Mouse (Mus musculus) frontal cortex, postnatal 25 days (tissue): ENCODE results near the gene Plekhj1.
"Not testable (repeated sequence)": the region's sequence is repeated elsewhere in the genome, so short reads cannot be mapped to it uniquely, and the experiment has no call there.

Source experiments
- DNase-seq, 2 experiments: peaks; one replicate each; pipeline ENCODE4 v3.0.0; 2022; ENCODE audit warnings: low spot score in 2 of 2

Gene Plekhj1

DNA sequence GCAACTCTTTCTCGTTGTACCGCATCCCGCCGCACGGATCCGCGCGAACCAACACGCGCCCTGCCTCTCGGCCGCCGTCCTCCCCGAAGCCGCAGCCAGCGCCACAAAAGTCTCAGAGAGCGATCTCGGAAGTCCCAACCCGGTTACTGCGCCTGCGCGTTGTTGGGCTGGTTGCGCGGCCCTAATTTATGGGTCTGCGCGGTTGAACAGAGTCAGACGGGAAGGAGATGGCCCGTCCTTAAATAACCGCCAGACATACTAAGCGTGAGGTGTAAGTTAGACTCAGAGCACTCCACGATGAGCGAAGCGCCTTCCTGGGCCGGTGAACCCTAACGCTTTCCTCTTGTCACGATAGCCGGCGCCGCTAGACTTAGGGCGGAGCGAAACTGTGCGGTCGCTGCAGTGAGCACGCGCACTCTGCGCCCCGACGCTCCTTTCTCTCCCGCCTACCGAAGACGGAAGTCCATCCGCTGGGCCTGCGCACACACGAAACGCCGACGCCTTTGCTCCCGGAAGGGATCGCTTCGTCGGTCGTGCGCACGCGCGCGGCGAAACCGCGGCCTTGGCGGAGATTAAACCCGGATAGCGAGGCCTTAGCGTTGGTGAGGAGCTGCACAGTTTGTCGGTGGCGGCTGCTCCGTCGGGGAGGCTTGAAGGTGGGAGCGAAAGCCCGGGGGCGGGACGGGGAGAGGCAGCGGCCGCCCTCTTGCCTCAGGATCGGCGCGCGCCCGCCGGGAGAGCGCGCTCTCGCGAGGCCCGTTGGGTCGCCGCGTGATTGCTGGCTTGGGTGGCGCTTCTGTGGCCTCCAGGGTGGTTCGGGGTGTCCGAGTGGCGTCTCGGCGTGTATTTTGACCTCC is at the start of gene Plekhj1, which contains the start of gene Sf3a2:
Gene Plekhj1, minus strand, starts transcription at position 477 of the 857 bp plus-strand sequence.
Gene Sf3a2, plus strand, starts transcription at position 49 of the 857 bp plus-strand sequence.
- DNase-seq = peak; percentile 97

DNA sequence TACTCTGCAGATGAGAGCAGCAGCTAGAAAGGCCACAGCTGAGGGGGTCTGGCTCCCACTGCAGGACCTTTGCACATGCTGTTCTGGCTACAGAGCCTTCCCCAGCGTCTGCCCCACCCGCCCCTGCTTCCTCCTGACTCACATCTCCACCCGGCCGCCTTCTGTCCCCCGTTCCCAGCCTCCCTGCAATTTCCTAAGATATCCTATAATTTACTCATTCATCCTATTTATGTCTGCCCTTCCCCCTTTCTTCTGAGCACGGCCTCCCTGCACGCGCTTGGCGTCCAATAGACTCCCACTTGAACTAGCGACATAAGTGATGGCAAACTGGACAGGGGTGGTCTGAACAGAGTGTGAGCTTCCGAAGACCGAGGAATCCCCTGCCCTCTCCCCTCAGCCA is 47.3 kb upstream of the Plekhj1 start:
- no peak for DNase-seq

- DNase-seq = no peak
Measured at GRCm38 (mm10) chr10:80845055-80845693, 46.7 kb upstream of the Plekhj1 start.

DNA sequence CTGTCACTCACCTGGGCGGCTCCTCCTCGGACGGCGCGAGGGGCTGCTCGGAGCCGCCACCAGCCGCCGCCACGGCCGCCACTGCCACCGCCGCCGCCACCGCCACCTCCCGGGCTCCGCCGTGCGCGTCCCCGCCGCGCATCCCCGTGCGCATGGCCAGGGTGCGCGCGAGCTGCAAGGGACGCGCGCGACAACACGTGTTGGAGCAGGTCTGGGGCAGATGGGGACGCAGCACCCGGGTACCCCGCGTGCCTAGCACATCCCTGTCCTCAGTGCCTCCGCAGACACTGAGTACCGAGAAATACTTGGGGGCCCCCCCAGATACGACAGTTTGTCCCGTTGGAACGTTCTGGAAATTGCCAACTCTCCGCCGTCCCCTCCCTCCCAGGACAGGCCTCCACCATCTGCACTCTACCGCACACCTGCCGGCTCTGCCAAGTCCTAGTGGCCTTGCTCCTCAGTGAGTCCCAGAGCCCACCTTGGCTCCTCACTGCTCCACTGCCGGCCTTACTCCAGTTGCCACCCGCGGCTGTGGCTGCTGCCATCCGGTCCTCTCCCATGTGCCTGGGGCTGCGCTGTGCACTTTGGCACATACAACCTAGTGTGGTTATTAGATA is 45.6 kb upstream of the Plekhj1 start, which contains the start of gene Lingo3:
Gene Lingo3, minus strand, starts transcription at position 109 of the 617 bp plus-strand sequence.
- peak in 1 of 2 experiments; percentile 36 for DNase-seq

DNA sequence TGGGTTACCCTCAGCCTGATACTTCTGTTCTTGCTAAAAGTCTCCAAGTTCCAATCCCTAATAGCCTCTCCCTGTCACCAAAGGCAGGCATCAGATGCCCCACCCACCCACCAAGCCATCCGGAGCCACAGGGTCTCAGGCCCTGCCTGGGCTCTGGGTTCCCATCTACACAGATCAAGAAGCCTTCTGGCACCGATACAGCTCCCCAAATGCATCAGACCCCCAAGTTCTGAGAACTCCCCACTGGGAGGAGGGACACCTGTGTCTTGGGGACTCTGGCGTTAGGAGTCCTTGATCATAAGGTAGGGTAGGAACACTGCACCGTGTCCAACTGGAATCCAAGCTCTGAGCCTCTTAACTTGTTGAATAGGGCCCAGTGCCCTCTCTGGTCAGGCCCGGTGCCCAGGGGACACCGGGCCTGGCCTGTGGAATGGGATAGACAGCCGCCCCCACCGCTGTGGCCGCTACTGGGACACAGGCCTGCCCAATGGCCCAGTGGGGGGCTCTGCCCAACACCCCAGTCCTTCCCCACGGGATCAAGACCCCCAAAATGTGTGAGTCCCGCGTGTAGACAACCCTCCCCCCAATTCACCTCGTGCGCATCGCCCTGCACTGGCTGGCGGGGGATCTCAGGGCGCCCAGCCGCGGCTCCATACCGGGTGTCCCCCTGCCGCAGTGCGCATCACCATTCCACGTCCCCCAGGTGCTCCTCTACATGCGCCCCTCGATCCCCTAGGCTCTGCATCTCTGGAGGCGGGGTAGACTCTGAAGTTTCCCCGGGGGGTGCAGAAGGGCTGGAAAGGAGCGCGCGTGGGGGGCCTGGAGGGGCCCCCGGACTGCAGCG is 44.9 kb upstream of the Plekhj1 start:
- DNase-seq = no peak

- peak in 1 of 2 experiments; percentile 49 for DNase-seq
Measured at GRCm38 (mm10) chr10:80842334-80842733, 43.9 kb upstream of the Plekhj1 start.

- no peak for DNase-seq
Measured at GRCm38 (mm10) chr10:80841685-80842084, 43.3 kb upstream of the Plekhj1 start.

DNA sequence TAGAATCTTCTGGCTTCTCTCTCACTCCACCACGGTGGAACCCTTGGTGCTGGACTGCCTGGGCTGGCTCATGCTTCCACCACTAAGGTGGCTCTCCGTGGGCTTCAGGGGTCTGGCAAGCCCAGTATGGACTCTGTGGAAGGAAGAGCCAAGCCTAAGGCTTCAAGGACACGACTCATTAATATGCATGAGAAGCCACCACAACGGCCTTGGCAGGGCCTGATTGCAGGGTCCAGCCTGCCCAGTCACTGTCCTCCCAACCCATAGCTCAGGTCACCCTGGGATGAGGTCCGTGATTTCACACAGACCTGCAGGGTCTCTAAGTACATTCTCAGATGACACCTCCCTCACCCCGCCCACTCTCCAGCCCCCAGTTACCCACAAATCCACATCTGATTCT is 41.4 kb upstream of the Plekhj1 start:
- no peak for DNase-seq

DNA sequence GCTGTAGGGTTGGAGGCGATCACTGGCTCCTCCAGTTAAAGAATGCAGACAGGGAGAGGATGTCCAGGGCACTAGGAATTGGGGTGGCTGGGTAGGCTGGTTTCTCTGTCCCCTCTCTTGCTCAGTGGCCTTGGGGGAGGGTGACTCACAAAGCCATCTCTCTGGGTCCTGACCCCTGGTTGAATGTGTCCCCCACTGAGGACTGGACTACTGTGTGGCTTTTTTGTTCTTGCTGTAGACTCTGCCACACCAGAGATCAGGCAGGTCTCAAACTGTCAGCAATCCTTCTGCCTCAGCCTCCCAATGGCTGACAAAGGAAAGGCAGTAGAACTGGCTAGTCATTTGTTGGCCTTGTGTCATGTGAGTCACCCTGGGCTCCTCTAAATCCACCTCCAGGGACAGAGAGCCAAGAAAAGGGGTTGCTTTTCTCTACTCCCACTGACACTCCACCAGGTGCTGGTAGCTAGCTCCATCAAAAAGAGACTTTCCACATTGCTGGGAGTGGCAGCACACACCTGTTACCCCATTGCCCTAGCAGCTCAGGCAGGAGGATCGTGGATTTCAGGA is 40.0 kb upstream of the Plekhj1 start:
- no peak for DNase-seq

DNA sequence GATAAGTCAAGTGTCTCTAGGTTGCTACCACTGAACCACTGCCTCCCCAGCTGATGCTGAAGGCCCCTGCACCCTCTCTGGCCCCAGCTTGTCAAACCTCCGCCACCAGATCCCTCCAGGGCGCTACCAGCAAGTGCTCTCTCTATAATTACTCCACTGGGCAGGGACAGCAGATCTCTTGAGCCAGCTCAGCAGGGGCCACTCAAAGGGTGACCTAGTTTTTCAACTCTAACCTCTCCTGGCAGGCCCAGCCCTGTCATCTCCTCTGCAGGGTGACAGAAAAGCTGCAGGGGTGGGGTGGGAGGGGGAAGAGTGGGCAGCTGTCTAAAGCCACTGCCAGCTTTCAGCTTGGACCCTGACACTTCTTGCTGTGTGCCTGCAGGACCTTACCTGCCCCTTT is 39.4 kb upstream of the Plekhj1 start:
- DNase-seq = no peak

DNA sequence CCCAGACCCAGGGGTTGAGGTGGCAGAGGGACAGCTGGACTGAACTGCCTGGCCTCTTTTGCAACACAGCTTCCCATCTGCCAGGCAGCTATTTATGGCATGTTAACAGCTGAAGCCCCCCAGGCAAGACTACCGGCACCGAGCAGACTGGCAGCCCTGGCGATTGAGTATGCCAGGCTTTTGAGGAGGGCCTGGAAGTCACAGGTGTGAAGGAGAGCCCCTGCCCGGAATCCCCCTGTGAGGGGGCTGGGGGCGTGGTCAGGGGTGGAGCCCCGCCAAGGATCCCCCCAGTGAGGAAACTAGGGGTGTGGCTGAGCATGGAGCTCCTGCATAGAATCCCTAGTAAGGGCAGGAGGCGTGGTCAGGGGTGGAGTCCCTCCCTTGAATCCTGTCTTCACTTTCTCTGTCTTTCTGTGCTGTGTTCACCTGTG is 38.5 kb upstream of the Plekhj1 start:
- DNase-seq = no peak

DNA sequence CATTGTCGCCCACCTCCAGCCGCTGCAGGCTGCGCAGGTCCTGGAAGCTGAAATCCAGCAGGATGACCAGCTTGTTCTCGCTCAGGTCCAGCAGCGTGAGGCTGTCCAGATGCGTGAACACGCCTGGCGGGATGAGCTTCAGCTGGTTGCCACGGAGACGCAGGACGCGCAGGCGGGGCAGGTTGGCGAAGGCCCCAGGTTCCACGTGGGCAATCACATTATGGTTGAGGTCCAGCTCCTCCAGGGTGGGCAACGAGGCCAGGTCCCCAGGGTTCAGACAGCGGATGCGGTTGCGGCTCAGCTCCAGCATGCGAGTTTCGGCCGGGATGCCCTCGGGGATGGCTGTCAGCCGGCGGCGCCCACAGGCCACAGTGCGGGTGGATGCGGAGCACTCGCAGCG is 37.2 kb upstream of the Plekhj1 start:
- no peak for DNase-seq

DNA sequence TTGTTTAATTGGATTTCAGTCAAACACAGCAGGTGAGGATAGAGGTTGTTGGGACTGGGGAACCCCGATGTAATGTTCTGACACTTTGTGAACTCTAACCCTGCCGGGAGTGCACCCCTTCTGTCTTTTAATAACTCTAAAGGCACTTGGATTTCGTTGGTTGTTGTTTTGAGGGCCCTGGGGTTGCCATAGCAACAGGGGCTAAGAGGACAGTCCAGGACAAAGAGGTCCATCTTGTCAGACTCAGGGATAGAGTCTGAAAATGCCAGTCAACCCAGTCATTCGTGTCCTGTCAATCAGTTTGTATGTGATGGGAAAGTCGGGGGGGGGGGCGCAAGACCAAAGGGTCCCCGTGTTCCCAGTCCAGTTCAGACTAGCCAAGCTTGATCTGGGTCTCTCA is 34.4 kb upstream of the Plekhj1 start:
- no peak for DNase-seq

GRCm38 (mm10) chr10:80831136-80831535 is 32.7 kb upstream of the Plekhj1 start:
- DNase-seq = no peak

GRCm38 (mm10) chr10:80829359-80830278 is 31.2 kb upstream of the Plekhj1 start:
- no peak for DNase-seq

DNA sequence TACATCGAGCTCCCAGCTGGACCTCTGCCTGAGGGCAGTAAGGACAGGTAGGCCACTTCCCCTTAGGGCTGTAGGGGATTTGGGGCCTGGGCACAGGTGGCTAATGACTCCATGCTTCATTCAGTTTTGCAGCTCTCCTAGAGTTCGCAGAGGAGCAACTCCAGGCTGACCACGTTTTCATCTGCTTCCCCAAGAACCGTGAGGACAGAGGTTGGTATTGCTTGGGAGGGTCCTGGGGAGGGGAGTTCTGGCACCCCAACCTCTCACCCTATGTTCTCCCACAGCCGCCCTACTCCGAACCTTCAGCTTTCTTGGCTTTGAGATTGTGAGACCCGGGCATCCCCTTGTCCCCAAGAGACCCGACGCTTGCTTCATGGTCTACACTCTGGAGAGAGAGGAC is 30.2 kb upstream of the Plekhj1 start:
- not testable (repeated sequence) for DNase-seq

DNA sequence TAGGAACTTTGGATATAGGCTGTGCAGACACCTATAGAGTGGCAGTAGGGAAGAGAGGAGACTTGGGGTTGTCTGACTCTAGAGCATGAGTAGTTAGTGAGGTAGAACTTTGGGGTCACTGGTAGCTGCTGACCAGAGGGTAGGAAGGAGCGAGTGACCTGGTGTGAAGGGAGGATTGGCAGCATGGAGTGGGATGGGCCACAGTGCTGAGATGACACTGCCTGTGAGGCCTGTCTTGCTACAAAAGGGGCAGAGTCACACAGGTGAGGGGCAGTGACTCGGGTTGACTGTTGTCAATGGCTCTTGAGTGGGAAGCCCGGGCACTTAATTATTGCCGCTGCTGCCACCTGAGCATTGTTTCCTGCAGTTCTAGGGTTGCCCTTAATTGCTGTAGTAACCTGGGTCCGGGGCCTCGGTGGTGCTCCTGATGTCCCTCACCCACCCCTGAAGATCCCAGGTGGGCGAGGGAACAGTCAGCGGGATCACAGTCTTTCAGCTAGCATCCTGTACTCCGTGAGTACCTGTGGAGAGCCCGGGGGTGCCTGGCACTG is 29.5 kb upstream of the Plekhj1 start:
- no peak for DNase-seq

- DNase-seq = no peak
Measured at GRCm38 (mm10) chr10:80827063-80827869, 28.8 kb upstream of the Plekhj1 start.
